In genomic region chr8:60714724-60715123, GRCm38 (mm10) we compare ENCODE assay signal across 11 mouse cellular contexts.
"Had no signal": no experiment of that assay in that cellular context is flagged by ENCODE, and none has a peak within 500 bp of the region (broad histone marks: within the 10 kb centered on the region; RNA-seq: fewer than 3 reads in every experiment).

No protein-coding gene starts in this region.

- ATAC-seq: liver, postnatal 0 days; lung, postnatal 0 days; midbrain, embryonic 13.5 days; midbrain, embryonic 15.5 days had no signal

- DNase-seq: liver, postnatal 0 days; lung, adult 2 months; lung, postnatal 14 days; lung, postnatal 36 days; right cerebral cortex, postnatal 14 days; thymus, adult 2 months; thymus, postnatal 25 days; thymus, postnatal 4 days had no signal
